Mouse (Mus musculus) right cerebral cortex, postnatal 10 days (tissue): ENCODE results near the gene Tpo.

Experiments used
- DNase-seq, 2 experiments: peaks; one replicate each; pipeline ENCODE4 v3.0.0; 2021; ENCODE audit warnings: low spot score in 2 of 2

The Tpo gene

DNA sequence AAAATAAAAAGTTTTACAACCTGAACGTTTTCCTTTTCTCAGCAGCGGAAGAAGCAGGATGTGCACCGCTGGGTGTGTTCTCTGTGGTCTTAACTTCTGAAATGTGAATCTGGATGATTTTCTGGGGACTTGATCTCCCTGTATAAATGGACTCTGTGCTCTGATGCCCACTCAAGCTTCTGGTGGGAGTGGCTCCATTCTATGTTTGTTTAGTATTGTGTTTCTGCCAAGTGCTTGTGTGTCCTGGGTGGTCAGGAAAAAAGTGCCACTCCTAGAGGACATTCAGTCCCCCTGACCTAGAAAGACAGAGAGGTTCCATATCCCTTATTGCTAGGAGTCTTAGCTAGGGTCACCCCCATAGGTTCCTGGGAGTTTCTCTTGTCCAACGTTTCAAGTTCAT is at the start of gene Tpo:
Gene Tpo, minus strand, starts transcription at position 101 of the 400 bp plus-strand sequence.
- no peak for DNase-seq

DNA sequence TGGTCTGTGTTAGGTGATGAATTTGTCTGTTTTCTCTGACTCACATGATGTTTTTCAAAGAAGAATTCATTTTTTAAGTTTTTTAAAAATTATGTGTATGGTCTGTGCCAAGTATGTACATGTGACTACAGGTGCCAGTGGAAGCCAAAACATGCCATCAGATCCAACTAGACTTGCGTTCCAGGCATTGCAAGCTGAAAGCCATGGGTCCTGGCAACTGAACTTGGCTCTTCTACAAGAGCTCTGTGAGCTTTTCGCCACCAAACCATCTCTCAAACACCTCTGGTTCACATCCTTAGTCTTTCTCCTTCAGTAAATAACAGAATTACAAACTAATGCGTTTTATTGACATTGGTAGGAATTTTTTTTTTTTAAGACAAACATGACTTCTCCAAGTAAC is 49.3 kb upstream of the Tpo start:
- no peak for DNase-seq

DNA sequence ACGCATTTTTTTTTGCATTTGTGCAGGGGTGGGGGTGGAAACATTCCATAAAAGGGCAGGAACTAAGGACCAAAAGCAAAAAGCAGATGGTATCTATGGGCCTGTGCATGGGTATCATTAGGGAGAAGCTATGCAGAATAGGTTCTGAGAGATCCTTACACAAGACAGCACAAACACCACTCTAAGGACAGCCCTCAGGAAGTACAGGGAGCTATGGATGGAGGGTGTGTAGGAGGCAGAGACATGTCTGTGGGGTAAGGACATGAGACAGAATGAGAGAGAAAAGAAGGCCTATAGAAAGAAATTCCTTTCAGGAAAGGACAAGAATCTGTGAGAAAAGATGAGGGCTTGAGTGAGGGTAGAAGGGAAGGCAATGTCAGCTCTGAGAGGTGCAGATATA is 47.2 kb upstream of the Tpo start:
- DNase-seq, result no peak

DNA sequence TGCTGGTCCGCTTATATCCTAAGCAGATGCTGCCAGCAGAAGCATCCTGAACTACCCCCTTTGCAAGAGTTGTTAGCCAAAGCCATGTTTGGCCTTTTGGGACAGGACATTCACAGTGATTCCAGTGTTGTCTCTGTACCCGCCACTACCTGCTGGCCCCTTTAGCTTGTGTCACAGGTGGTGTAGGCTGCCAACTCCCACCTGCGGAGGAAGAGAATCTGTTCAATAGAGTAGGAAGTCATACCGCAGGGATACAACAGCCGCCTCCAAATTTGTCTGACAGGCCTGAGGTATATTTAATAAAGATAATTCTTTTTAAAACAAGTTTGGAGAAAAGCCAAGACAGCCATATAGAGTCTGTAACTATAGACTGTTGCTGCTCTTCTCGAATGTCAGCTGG is 45.5 kb upstream of the Tpo start:
- no peak for DNase-seq

DNA sequence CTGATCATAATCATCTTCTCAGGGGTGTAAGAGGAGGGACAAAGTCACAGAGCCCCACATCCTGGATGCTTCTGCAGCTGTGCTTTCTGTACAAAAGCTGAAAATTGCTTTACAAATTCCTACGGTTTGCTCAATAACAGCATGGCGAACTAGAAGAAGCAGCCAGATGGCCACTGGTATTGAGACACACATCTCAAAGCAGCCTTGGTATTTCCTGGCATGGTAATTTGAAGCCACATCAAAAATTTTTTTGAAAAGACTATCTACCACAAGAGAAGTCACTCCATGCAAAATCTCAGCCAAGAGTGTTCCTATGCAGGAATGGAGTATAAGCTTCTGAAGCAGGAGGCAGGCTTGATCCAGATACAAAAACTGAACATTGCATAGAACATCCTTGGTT is 45.1 kb upstream of the Tpo start:
- no peak for DNase-seq

DNA sequence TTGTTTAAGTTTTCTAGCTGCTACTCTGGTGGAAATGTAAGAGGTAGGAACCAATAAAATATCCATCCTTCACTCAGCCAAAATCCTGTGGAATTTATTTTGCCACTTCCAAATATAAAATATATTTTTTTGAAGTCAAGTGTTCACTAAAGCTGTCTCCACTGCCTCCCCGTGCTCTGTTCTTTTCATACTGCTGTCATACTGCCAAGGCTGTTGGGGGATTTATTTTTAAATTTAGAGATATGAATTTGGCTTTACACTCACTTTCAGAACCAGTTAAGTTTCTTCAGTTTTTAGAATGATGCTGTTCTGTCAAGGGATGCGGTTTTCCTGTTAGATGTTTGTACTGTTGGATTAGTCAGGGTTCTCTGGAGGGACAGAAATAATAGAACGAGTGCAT is 36.1 kb upstream of the Tpo start:
- peak; percentile 54 to 60 for DNase-seq

DNA sequence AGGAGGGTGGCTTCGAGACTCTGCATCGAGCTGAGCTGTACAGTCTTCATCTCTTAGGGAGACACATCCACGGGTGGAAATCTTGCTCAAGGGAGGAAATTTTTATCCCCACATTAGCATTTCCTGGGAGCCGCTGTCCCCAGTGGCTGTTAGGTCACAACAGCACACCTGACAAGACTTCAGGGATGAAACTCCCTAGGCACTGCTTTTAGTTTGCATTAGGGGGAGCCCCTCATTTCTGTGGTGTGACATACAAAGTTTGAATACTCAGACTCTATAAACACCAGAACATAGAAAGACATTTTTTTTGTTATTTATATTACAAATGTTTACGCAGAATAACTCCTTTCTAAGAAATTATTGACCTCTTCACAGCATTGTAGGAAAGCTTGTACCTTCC is 32.1 kb upstream of the Tpo start:
- DNase-seq, result no peak

DNA sequence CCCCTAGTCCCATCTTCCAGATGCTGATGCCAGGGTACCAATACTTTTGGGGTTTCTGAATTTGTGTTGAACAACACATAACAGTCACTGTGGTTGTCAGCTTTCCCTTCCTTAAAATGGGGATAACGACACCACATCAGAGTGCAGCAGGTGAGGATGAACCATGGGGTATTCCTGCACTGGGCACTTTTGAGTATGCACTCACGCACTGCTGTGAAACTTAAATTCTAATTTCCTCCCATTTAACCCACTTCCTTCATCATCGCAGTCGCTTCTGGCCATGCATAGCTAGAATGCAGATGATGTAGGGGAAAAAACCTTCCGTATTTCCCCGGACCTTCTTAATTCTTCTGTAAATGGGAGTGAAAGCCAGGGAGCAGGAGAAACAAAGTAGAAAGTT is 31.6 kb upstream of the Tpo start:
- no peak for DNase-seq

DNA sequence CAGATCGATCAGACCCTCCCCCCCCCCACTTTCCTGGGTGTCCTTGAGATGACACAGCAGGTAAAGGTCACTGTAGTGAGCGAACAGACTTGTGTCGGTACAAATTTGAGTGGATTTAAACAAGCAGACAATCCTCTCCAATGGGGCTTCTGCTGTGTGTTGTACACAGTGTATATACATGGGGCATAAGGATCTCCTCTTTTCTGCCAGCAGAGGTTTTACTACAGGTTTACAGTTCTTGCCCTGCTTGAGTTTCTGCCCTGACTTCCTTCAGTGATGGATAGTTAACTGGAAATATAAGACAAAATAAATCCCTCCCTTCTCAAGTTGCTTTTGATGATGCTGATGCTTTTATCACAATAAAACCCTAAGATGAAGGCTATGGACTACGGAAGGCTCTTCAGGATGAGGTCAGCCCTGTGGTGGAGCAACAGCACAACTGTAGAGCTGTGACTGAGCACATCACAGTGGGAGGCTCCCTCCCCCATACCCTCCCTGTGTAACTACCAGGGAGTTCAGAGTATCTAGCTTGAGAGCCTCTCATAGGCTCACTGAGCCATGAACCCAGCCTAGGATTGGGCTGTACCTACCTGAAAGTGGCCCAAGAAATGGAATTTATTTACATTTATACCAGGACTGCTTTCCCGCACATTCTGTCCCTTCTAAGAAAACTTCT is 29.4 kb upstream of the Tpo start:
- DNase-seq, result no peak

DNA sequence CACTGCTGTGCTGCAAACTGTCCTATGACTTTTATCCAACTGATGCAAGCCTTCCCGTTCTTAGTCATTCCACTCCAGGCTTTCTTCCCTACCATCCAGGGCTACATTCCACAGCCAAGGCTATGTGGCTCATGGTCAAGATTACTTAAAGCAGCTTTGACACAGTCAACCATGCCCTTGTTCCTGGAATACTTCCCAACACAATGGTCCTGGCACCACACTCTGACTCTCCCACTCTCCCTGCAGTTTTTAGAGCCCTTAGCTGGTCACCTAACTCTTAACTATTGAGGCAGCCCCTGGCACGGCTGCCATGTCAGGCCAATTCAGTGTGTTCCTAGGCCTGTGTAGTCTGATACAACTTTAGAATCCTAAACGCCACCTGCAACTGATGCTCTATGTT is 28.1 kb upstream of the Tpo start:
- DNase-seq, result peak in 1 of 2 experiments; percentile 33

DNA sequence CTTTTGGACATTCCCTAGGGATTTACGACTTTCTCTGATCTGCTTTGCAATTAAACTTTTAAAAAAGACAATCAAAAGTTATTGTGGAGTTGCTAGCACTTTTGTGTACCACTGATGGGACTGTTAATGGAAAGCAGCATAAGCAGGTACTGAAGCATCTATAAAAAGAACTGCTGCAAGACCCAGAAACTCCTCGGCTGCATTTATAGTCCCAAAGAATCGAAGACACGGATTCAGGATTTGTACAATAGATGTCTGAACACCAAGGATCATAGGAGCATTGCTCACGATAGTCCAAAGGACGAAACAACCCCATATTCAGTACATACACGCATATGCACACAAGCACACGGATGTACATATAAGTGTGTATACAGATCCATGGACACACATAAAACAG is 27.4 kb upstream of the Tpo start:
- no peak for DNase-seq

DNA sequence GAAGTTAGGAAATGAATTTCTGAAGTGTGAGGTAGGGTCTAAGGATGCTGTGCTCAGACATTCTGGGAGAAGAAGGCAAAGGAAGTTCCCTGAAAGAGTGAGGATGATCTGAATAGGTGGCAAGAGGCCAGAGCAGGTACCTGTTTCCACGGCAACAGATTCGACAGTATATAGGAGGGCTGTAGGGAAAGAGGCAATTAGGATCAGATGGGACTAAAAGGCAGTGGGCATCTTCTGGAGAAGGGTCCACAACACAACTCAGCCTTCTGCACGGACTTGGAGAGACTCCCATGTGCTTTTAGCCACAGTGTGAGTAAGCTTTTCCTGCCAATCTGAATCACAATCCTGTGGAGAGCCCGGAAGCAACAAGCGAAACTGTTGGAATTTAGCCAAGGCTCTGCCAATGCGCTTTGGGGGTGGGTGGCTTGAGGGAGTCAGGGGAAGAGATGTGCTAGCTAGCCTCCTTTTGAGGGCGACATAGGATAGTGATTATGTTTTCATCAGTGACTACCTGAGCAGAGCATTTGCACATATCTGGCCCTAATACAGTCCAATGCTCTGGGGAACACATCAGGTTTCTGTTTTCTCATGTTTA is 21.8 kb upstream of the Tpo start:
- DNase-seq, result no peak

DNA sequence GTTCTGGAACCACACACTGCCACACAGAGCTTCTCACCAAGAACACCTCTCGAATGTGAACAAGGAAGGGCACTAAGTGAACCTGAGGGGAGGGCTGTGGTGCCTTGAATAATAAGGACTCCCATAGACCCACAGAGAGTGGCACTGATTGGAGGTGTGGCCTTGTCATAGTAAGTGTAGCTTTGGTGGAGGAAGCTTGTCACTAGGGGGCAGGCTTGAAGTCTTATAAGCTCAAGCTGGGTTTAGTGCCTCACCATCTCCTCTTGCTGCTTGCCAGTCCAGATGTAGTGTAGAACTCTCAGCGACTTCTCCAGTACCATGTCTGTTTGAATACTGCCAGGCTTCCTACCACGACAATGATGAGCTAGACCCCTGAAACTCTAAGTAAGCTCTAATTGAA is 9.7 kb upstream of the Tpo start:
- DNase-seq, result peak; percentile 34

DNA sequence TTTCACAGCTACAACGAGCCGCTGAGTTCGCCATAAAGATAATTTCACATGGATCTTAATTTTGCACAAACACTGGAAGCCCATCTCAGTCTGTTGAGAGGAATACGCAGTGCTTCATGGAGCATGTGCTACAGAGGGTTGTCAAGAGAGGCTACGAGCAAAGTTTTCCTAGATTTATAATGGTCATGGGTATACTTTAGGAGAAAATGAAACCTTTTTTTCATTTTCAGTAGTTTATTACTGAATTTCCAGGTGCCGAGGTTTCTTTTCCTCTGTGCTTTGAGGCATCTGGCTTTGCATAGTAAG is 3.1 kb downstream of the Tpo start:
- no peak for DNase-seq

DNA sequence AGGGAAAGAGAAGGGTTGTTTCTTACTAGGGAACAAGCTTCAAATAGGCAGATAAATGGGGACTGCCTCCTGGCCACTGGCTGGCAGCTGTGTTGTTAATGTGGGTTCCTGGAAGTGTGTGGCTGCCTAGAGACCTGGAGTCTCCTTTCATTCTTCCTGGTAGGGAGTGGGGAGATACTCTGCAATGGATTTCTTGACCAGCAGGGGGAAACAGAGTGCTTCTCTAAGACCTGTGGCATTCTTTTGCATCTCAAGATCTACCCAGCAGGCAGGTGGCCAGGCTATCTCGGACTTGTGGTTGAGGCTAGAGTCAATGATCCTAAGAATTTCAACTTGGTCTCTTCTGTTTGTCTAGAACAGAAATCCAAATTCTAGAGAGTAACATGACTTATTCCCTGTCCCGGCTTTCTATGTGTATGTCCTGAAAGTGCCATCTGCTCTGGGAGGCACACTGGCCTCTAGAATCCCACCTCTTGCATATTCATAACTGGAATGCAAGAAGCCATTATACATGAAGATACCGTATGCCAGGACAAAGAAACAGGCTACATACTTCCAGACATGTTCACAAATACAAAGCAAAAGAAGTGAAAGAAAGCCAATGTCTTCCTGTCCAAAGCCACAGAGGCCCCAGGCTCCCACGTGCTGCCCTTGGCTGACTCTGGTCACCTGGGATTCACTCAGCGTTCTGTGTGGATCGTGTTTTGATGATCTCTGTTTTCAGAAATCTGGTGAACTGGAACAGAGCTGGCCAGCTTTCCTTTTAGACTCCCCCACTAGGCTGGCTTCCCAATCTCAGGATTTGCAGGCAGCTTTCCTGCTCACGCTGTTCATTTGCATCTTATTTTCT is 3.6 kb downstream of the Tpo start:
- peak; percentile 86 for DNase-seq

DNA sequence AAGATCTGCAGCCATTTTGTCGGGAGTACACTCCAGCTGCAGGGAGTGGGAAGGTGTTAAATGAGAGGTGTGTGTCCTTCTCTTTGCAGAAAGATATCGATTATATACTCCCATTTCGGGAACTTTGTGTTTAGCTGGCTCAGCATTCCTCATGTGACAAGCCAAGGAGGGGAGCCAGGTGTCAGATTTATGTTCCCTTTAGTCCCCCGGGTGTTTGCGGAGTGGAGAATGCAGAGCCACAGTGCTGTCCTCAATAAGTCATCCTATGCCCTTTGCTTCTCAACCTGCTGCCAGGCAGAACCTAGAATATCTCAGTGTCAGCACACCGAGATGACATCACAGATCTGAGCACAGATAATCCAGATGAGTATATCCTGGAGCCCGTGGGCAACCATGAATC is 10.1 kb downstream of the Tpo start:
- no peak for DNase-seq

DNA sequence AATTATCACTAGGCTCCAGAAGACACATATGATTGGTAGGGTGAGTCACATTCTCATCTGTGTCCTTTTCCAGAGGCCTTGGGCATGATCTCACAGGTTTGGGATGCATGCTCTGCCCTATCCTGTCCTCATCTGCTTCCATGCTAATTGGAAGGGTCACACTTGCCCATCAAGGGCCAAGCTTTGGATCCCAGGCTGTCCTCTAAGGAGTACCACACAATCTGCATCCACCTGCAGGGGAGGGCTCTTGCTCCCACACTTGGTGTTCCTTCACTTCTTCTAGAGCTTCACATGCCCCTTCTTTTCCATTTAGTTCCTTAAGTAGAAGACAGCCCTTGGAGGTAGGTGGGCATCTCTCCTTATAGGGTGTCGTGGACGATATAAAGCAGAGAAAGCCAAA is 20.2 kb downstream of the Tpo start:
- no peak for DNase-seq

DNA sequence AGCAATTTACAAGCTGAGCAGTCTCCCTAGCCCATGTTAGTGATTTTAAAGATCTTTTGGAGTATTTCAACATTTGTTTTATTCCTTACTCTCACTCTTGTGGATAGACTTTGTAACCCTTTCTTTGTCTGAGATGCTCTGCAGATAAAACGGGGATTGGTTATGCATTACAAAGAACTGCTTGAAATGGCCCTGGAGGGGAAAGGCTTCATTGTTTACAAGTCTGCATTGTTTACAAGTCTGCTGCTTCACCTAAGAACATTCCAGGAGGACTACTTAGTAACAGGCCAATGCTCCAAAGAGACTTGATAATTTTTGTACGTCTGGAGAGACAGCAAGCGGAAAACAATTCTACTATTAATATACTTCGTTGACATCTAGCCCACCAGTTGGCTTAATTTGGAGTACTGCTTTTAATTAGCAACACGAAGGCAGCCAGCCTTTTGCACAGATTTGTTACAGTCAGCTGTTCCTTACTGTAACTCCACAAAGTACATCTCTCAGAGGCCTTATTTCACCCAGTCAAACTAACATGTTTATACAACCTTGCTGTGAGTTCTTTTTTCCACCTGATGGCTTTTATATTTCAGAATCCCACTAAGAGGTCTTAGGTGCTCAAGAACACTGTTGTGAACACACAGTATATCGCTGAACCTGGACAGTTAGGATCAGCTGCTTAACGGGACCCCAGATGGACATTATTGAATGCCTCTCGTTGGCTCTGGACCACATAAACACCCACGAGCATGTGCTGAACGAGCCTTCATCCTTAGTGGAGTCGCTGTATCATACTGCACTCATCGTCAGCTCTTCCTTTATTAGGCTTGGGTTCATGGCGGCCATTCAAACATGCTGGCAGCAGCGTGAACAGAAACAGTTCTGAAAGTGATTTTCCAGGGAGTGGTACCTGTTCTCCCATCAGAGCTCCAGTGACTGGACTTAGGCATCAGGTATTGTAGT is 22.5 kb downstream of the Tpo start:
- DNase-seq, result peak; percentile 36 to 59

DNA sequence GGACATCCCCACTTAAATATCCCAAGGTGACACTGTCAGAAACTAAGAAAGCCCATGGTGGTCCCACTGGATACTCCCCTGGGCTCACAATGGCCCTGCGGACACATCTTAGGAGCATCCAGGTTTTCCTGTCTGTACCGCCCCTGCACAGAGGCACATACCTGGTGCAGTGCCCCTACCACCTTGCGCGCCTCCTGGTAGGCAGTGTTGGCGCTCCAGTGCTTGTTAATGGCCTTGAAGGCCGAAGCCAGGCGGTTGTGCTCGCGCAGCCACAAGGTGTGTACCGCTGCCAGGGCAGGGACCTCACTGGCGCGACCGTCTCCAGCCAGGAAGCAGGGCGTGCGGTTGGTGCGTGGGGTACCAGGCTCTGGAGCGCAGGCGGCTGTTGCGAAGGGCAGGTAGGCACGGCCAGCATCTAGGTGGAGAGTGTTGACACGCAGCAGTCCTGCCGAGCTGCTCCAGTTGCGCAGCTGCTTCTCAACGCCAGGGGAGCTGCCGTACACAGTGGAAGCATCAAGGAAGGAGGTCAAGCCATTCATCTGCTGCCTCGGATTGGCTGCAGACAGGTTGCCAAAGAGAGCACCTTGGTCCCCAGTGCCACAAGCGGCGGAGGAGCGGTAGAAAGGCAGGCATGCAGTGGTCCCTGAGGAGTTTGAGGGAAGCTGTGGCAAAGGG is 29.4 kb downstream of the Tpo start:
- no peak for DNase-seq

DNA sequence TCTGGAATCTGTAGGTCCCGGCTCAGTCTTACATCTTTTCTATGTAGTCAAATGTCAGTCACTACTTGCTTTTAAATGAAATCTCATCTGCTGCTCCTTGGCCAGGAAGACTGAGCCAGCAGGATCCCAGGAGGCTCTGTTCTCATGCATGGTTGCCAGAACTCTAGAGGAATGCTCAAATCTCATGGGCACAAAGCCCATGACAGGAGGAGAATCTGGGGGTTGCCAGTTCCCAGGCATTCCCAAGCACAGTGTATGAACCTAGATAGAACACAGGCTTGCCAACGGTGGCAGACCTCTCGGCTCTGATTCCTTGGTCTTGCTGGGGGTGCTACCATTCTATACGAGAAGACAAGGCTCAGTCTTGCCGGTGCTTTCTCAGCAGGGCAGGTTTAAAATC is 40.3 kb downstream of the Tpo start:
- peak; percentile 45 to 52 for DNase-seq

DNA sequence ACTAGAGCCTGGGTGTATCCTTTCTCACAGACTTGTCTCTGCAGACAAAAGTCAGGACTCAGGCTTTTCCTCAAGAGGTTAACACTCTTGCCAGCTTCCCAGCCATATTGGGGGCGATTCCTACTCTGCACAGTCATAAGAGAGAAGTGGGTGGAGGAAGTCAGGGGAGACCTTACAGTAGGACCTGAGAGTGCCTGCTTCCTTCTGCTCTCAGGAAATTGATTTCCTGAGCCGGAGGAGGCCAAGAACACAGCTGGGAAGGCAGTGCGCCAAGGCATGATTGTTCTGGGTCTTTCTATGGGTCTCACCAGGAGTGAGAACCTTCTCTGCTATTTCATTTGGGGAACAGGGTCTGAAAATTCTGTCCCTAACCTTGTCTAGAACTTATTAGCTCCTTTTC is 48.5 kb downstream of the Tpo start:
- no peak for DNase-seq

DNA sequence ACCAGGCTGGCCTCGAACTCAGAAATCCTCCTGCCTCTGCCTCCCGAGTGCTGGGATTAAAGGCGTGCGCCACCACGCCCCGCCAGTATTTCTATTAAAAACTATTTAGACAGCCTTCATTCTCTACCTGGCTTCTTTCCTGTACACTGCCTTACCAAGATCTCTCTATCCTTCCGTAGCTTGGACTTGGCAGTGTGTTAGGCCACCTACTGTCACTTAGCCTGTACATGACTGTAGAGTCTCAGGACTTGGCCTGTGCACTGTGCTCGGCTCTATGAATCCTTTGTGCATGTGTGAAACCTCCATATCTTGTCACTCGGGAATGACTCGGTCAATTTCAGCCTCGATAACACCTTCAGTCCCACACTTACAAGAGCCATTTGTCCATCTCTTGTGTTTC is 55.4 kb downstream of the Tpo start:
- no peak for DNase-seq
